Mouse (Mus musculus) mammary gland, adult 2 months (tissue): ENCODE data around the gene Rimbp3. TPM values are rescaled to one million over a fixed set of nuclear protein-coding genes. Genes with fewer than 3 reads are reported as not detected.

Source experiments
- polyA plus RNA-seq: library from polyadenylated mRNA; depleted of rRNA; stranded (reverse); fragments of >200 nt; gene quantifications from 2 replicates; pipeline ENCODE4 v1.2.3, GENCODE M21; 2012; ENCODE audit warnings: low replicate concordance; rRNA removed

The Rimbp3 gene
- 0.04 and 0.06 TPM in 2 replicates for polyA plus RNA-seq

DNA sequence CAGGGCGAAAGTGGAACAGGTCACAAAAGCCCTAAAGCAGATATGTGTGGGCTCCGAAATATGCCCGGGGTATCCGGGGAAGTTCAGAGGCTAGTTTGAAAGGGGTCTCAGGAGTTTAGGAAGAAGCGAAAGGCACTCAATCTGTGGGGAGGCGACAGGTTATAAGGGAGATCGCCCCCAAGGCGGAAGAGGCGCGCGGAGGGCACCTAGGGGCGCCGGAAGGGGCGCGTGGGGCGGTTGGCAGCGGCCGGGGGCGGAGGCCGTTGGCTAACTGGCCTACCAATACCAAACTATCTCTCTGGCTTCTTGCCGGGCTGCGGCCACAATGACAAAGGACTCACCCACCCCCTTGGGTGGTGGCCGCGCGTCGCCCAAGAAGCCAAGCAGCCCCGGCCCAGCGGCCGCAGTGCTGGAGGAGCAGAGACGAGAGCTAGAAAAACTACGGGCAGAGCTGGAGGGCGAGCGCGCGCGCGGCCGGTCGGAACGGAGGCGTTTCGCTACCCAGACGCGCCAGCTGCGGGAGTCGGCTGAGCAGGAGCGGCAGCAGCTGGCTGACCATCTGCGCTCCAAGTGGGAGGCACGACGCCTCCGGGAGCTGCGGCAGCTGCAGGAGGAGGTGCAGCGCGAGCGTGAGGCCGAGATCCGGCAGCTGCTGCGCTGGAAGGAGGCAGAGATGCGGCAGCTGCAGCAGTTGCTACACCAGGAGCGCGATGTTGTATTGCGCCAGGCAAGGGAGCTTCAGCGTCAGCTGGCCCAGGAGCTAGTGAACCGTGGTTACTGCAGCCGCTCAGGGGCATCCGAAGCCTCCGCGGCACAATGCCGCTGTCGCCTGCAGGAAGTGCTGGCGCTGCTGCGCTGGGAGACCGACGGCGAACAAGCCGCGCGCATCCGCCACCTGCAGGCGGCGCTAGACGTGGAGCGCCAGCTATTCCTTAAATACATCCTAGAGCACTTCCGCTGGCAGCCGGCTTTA lies at the start of gene Rimbp3:
Gene Rimbp3, plus strand, starts transcription at position 215 of the 973 bp plus-strand sequence.

DNA sequence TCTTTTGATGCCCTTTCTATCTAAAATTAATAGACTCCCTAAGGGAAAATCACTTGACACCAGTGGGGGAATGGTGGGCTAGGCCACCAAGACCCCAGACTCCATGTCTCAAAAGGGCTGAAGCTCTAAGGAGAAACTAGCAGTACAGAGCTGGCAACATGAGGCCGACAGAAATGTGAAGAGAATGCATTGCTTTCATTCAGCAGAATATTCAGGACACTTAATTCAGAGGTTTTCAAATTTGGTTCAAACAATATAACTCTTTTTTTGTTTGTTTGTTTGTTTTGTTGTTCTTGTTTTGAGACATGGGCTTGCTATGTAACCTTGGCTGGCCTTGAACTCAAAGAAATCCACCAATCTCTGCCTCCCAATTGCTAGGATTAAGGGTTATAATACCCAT lies 5.9 kb upstream of the Rimbp3 start, which contains the start of gene Ube2l3:
Gene Ube2l3, minus strand, starts transcription at position 101 of the 400 bp plus-strand sequence.

DNA sequence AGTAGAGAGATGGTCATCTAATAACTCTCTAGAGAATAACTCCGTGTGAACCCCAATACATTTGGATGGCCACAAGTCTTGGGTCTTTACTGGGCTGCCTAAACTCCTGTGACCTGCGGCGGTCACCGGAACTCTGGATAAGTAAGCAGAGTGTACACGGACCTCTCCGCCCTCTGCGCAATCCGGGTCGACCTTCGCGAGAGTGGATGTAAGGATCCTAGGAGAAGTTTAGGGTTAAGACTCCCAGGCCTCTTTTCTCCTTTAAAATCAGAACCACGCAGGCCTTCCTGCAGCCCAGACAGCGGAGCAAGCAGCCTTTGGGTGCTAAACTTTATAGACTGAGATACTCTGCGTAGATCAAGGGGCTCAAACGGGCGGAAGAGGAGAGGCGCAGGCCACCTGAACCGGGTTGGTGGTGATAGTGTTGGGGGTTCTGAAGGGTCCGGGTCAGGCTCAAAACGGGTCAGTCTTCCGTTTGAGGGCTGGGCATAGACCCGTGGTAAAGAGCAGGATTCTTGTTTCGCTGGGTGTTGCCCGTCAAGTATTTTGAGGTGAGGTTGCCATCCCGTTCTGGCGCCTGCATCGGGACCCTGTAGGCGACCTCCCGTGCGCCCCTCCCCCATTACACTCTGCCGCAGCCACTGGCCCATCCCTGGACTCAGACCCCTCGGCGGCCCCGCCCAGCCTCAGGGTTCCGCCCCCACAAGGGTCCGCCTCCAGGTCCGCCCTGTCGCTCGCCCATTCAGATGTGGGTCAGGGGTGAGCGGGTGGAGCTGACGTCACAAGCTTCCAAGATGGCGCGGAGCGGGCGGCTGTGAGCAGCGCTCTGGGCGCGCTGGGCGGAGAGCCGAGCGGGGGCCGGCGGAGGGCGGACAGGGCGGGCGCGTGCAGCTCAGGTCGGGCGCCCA lies 24.6 kb downstream of the Rimbp3 start, which contains the start of gene Hic2:
Gene Hic2, plus strand, starts transcription at position 779 of the 908 bp plus-strand sequence.

Other genes with a start within 250 kb of the Rimbp3 start
- 43.1 and 106 TPM in 2 replicates for gene Mapk1, start 225.2 kb upstream of the Rimbp3 start, polyA plus RNA-seq
- gene Ypel1, start 138.9 kb upstream of the Rimbp3 start, polyA plus RNA-seq, result 2.1 and 3.5 TPM in 2 replicates
- gene Ppil2, start 97.3 kb upstream of the Rimbp3 start, polyA plus RNA-seq, result 92.4 and 144 TPM in 2 replicates
- gene 2610318N02Rik, start 83.4 kb upstream of the Rimbp3 start, polyA plus RNA-seq, result 1.7 and 2.2 TPM in 2 replicates
- gene Sdf2l1, start 76.2 kb upstream of the Rimbp3 start, polyA plus RNA-seq, result 17.5 and 48.3 TPM in 2 replicates
- gene Ydjc, start 64.0 kb upstream of the Rimbp3 start, polyA plus RNA-seq, result 4.2 and 14.7 TPM in 2 replicates
- gene Ccdc116, start 61.4 kb upstream of the Rimbp3 start, polyA plus RNA-seq, result 1.5 and 1.6 TPM in 2 replicates
- 59.2 and 76.5 TPM in 2 replicates for gene Ube2l3, start 6.0 kb upstream of the Rimbp3 start, polyA plus RNA-seq
- 2.4 and 2.6 TPM in 2 replicates for gene Hic2, start 25.0 kb downstream of the Rimbp3 start, polyA plus RNA-seq
- 7.2 and 12.8 TPM in 2 replicates for gene Tmem191c, start 67.5 kb downstream of the Rimbp3 start, polyA plus RNA-seq
- 0.45 and 1.3 TPM in 2 replicates for gene Serpind1, start 122.8 kb downstream of the Rimbp3 start, polyA plus RNA-seq
- 5.7 and 8.4 TPM in 2 replicates for gene Snap29, start 197.4 kb downstream of the Rimbp3 start, polyA plus RNA-seq
- gene Pi4ka, start 197.7 kb downstream of the Rimbp3 start, polyA plus RNA-seq, result 47.9 and 65.5 TPM in 2 replicates
- gene Crkl, start 243.4 kb downstream of the Rimbp3 start, polyA plus RNA-seq, result 67.7 and 91.9 TPM in 2 replicates